Mouse (Mus musculus) megakaryocyte progenitor cell, adult 5-6 weeks (primary cell): ENCODE data around the gene Adam11. TPM values are rescaled to one million over a fixed set of nuclear protein-coding genes. Genes with fewer than 3 reads are reported as not detected.

Experiments used
- ATAC-seq: replicated peaks from 2 replicates; pipeline ENCODE4 v1.8.0; 2016; ENCODE audit warnings: mild to moderate bottlenecking, moderate TSS enrichment, inconsistent platforms; ENCODE audit not compliant: poor library complexity
- total RNA-seq, 2 experiments: library from RNA; stranded (forward) in 1 of 2; stranded (reverse) in 1 of 2; fragments of 157-497, 149-512 nt in 1 of 2; fragments of 200-1000 nt in 1 of 2; gene quantifications; 2 replicates each; pipeline versions ENCODE4 v1.2.3 to v1.2.4; 2015 to 2017

The Adam11 gene
- total RNA-seq, 2 experiments from 2014 or later = 2.9 TPM; not detected in 1

- no peak for ATAC-seq
Measured at GRCm38 (mm10) chr11:102778165-102778564, 16.9 kb downstream of the Adam11 start.

- ATAC-seq = no peak
Measured at GRCm38 (mm10) chr11:102778597-102778996, 17.4 kb downstream of the Adam11 start.

GRCm38 (mm10) chr11:102779081-102779638, 17.9 kb downstream of the Adam11 start:
- ATAC-seq = no peak

GRCm38 (mm10) chr11:102779824-102780223, 18.6 kb downstream of the Adam11 start:
- ATAC-seq = no peak

GRCm38 (mm10) chr11:102780271-102780985, 19.2 kb downstream of the Adam11 start:
- peak; percentile 79 for ATAC-seq

GRCm38 (mm10) chr11:102780986-102781351, 19.7 kb downstream of the Adam11 start:
- no peak for ATAC-seq

- ATAC-seq = no peak
Measured at GRCm38 (mm10) chr11:102781523-102781922, 20.3 kb downstream of the Adam11 start.

GRCm38 (mm10) chr11:102783443-102783842, 22.2 kb downstream of the Adam11 start:
- no peak for ATAC-seq

GRCm38 (mm10) chr11:102787688-102788177, 26.5 kb downstream of the Adam11 start:
- no peak for ATAC-seq

- no peak for ATAC-seq
Measured at GRCm38 (mm10) chr11:102791682-102792445, 30.6 kb downstream of the Adam11 start.

- ATAC-seq = no peak
Measured at GRCm38 (mm10) chr11:102794157-102794556, 32.9 kb downstream of the Adam11 start.

GRCm38 (mm10) chr11:102803453-102803852, 42.2 kb downstream of the Adam11 start:
- ATAC-seq = no peak

GRCm38 (mm10) chr11:102808246-102808645, 47.0 kb downstream of the Adam11 start:
- ATAC-seq = no peak

- ATAC-seq = no peak
Measured at GRCm38 (mm10) chr11:102810721-102811485, 49.7 kb downstream of the Adam11 start.

- no peak for ATAC-seq
Measured at GRCm38 (mm10) chr11:102814881-102815280, 53.6 kb downstream of the Adam11 start.

GRCm38 (mm10) chr11:102818121-102819020, 57.1 kb downstream of the Adam11 start:
- ATAC-seq = no peak

- ATAC-seq = no peak
Measured at GRCm38 (mm10) chr11:102819021-102819782, 58.0 kb downstream of the Adam11 start, which contains the start of gene Gjc1. Gene Gjc1, minus strand, starts transcription at chr11:102819700.

GRCm38 (mm10) chr11:102819783-102820385, 58.6 kb downstream of the Adam11 start:
- no peak for ATAC-seq

GRCm38 (mm10) chr11:102820432-102820831, 59.2 kb downstream of the Adam11 start:
- ATAC-seq = no peak
